Mouse (Mus musculus): Measurements from ENCODE around the gene Cnn1. TPM values are rescaled to one million over a fixed set of nuclear protein-coding genes. Genes with fewer than 3 reads are reported as not detected.
A peak's percentile ranks its signal among the peaks of the same experiment; 100 is the strongest.

The Cnn1 gene
- polyA plus RNA-seq, 1 experiment from 2014 or later = 49.9 TPM

DNA sequence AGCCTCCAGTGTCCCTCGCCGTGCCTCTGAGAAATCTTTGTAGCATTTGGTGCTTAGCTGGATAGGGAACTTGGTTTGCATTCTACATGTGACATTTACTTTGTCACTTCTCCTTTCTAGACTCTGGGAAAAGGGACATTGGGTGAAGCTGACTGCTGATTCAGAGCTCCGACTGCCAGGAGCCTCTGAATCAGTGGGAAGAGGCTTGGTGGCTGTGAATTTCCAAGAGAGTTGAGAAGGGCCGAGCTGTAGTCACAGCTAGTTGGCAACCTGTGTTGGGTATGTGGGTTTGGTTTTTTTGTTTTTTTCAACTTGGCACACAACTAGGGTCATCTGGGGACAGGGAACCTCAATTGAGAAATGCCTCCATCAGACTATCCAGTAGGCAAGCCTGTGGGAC, 20.5 kb downstream of the Cnn1 start:
- no peaks in the 10 kb centered on the region for H3K36me3 ChIP-seq (ENCODE audit: insufficient read depth, low read length)
- H3K9me3 ChIP-seq (ENCODE audit: low read length) = no peaks in the 10 kb centered on the region
- no peak overlapping the region for H3K9ac ChIP-seq (replicated peaks; ENCODE audit: low read length)
- no peak overlapping the region for H3K4me3 ChIP-seq (ENCODE audit: low read length)
- no peaks in the 10 kb centered on the region for H3K27me3 ChIP-seq (ENCODE audit: insufficient read depth, low read length)
- no peak overlapping the region for H3K27ac ChIP-seq (ENCODE audit: low read length)
- H3K4me1 ChIP-seq (ENCODE audit: insufficient read depth, low read length) = peaks cover 14% of the 10 kb centered on the region
- H3K4me2 ChIP-seq (replicated peaks; ENCODE audit: low read depth, low read length) = no peak overlapping the region
- no peak for ATAC-seq (ENCODE audit: low FRiP score, low TSS enrichment)
- 88% methylated on average over 4 of the region's 4 CpGs for whole genome bisulfite sequencing

DNA sequence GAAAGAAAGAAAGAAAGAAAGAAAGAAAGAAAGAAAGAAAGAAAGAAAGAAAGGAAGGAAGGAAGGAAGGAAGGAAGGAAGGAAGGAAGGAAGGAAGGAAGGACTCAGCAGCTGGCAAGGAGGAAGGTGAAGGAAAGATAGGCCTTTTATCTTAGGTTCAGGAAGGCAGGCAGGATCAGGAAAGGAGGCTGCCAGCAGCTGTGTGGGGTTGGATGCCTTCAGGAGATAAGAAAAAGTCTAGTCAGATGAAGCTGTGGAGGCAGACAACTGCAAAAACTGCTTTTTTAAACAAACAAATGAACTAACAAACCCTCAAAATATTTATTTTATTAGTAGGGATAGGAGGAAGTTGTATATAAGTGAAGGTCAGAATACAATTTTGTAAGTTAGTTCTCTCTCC, 22.5 kb downstream of the Cnn1 start:
- ATAC-seq (ENCODE audit: low FRiP score, low TSS enrichment) = no peak
- Histone ChIP-seq H3K4me2 (replicated peaks; ENCODE audit: low read depth, low read length) (no peak overlapping the region), H3K4me1 (ENCODE audit: insufficient read depth, low read length) (0 out of 2 replicates have a peak, but pooled peaks cover 5% of the 10 kb centered on the region), H3K9me3 (ENCODE audit: low read length) (no peaks in the 10 kb centered on the region), H3K36me3 (ENCODE audit: insufficient read depth, low read length) (no peaks in the 10 kb centered on the region), H3K27me3 (ENCODE audit: insufficient read depth, low read length) (no peaks in the 10 kb centered on the region), H3K27ac (ENCODE audit: low read length) (no peak overlapping the region), H3K4me3 (ENCODE audit: low read length) (no peak overlapping the region), H3K9ac (replicated peaks; ENCODE audit: low read length) (no peak overlapping the region)

DNA sequence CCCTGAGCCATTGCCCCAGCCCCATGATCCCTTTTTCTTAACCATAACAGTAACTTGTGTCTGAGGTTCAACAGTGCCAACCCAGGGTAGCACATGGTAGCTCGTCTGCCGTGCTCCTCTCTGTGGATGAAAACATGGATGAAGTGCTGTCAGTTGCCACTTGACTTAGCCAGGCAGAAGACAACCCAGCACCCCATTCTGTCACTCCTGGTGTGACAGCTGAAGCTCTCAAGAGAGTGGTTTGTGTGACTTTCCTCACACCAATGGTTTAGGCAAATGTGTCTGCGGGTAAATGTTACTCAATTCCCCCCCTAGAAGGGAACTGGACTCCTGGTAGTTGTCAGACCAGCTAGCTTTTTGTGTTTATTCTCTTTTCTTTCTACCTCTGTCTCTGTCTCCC, 23.0 kb downstream of the Cnn1 start:
- no peak overlapping the region for H3K4me2 ChIP-seq (replicated peaks; ENCODE audit: low read depth, low read length)
- no peak overlapping the region for H3K27ac ChIP-seq (ENCODE audit: low read length)
- H3K9me3 ChIP-seq (ENCODE audit: low read length) = no peaks in the 10 kb centered on the region
- H3K27me3 ChIP-seq (ENCODE audit: insufficient read depth, low read length) = no peaks in the 10 kb centered on the region
- no peak overlapping the region for H3K4me3 ChIP-seq (ENCODE audit: low read length)
- 79% methylated on average over 3 of the region's 3 CpGs for WGBS
- no peak overlapping the region for H3K9ac ChIP-seq (replicated peaks; ENCODE audit: low read length)
- ATAC-seq (ENCODE audit: low FRiP score, low TSS enrichment) = no peak
- H3K4me1 ChIP-seq (ENCODE audit: insufficient read depth, low read length) = 0 out of 2 replicates have a peak, but pooled peaks cover 5% of the 10 kb centered on the region
- no peaks in the 10 kb centered on the region for H3K36me3 ChIP-seq (ENCODE audit: insufficient read depth, low read length)

DNA sequence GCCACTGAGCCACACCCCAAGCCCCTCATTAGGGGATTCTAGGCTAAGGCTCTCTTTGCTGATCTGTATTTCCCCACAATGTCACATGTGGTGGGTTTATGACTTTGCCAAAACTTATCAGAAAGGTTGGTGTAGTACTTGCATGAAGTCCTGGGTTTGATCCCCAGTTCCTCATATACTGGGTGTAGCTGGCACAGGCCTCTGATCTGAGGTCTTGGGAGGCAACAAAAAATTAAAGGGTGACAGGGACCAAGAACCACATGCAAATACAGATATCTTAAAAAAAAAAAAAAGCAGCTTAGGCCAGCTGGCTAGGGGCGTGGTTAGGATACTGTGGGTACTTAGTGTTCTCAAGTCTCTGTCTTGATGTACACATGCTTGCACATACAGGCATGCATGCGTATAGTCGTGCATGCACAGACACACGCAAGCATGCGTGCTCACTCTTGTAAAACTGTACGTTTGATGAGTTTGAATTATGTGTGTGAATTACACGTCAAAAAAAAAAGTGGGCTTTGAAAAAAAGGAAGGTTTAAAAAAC, 24.1 kb downstream of the Cnn1 start:
- no peak for ATAC-seq (ENCODE audit: low FRiP score, low TSS enrichment)
- H3K9me3 ChIP-seq (ENCODE audit: low read length) = no peaks in the 10 kb centered on the region
- WGBS = 84% methylated on average over 7 of the region's 7 CpGs

DNA sequence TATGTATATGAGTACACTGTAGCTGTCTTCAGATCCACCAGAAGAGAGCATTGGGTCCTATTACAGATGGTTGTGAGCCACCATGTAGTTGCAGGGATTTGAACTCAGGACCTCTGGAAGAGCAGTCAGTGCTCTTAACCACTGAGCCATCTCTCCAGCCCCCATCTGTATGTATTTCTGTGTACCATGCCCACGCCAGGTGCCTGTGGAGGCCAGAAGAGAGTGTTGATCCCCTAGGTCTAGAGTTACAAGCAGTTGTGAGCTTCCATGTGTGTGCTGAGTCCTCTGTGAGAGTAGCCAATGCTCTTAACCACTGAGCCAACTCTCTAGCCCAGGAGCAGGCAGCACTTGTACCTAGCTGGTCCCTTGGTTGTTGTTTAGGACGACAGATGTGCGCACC, 25.2 kb downstream of the Cnn1 start:
- 90% methylated on average over 3 of the region's 3 CpGs for WGBS
- no peaks in the 10 kb centered on the region for H3K9me3 ChIP-seq (ENCODE audit: low read length)
- no peaks in the 10 kb centered on the region for H3K4me1 ChIP-seq (ENCODE audit: insufficient read depth, low read length)
- H3K36me3 ChIP-seq (ENCODE audit: insufficient read depth, low read length) = no peaks in the 10 kb centered on the region
- no peak overlapping the region for H3K9ac ChIP-seq (replicated peaks; ENCODE audit: low read length)
- no peak overlapping the region for H3K4me3 ChIP-seq (ENCODE audit: low read length)
- H3K4me2 ChIP-seq (replicated peaks; ENCODE audit: low read depth, low read length) = no peak overlapping the region
- no peak for ATAC-seq (ENCODE audit: low FRiP score, low TSS enrichment)
- H3K27ac ChIP-seq (ENCODE audit: low read length) = no peak overlapping the region
- H3K27me3 ChIP-seq (ENCODE audit: insufficient read depth, low read length) = no peaks in the 10 kb centered on the region

More for the DNA sequence above, 24.1 kb downstream of the Cnn1 start:
- Histone ChIP-seq H3K27ac (ENCODE audit: low read length) (no peak overlapping the region), H3K4me3 (ENCODE audit: low read length) (no peak overlapping the region), H3K9ac (replicated peaks; ENCODE audit: low read length) (no peak overlapping the region), H3K27me3 (ENCODE audit: insufficient read depth, low read length) (no peaks in the 10 kb centered on the region), H3K36me3 (ENCODE audit: insufficient read depth, low read length) (no peaks in the 10 kb centered on the region), H3K4me2 (replicated peaks; ENCODE audit: low read depth, low read length) (no peak overlapping the region), H3K4me1 (ENCODE audit: insufficient read depth, low read length) (no peaks in the 10 kb centered on the region)

DNA sequence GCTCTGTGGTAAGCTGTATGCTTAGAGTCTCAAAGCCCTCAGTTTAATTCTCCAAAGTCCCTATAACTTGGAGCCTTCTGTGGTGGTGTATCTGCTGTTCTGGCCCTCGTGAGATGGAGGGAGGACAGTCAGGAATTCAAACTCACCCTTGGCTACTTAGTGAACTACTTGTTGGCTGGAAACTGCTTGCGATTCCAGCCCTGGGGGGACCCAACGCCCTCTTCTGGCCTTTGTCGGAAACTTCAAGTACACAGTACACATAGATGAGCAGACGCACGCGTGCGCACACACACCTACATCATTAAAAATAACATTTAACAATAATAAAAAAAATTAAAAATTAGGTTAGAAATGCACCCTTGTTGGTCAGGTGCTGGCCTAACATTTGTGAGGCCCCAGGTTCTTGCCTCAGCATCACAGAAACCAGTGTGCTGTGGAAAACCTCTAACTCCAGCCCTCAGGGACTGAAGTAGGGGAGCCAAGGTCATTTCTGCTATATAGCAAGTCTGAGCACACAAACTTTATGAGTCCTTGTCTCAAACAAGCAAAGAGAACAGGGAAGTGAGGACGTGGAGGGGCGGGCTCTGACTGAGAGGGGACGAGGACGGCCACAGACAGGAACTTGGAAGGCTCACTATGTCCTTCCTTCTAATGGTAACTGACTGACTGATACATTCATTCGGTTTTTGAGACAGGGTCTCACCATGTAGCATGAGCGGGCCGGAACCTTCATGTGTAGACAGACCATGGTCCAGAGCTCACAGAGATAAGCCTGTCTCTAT, 26.4 kb downstream of the Cnn1 start:
- no peak overlapping the region for H3K27ac ChIP-seq (ENCODE audit: low read length)
- H3K9me3 ChIP-seq (ENCODE audit: low read length) = no peaks in the 10 kb centered on the region
- H3K4me2 ChIP-seq (replicated peaks; ENCODE audit: low read depth, low read length) = no peak overlapping the region
- H3K36me3 ChIP-seq (ENCODE audit: insufficient read depth, low read length) = no peaks in the 10 kb centered on the region
- H3K4me3 ChIP-seq (ENCODE audit: low read length) = no peak overlapping the region
- H3K9ac ChIP-seq (replicated peaks; ENCODE audit: low read length) = no peak overlapping the region
- H3K4me1 ChIP-seq (ENCODE audit: insufficient read depth, low read length) = no peaks in the 10 kb centered on the region
- no peak for ATAC-seq (ENCODE audit: low FRiP score, low TSS enrichment)
- H3K27me3 ChIP-seq (ENCODE audit: insufficient read depth, low read length) = peaks cover 3% of the 10 kb centered on the region
- 86% methylated on average over 15 of the region's 15 CpGs for WGBS

DNA sequence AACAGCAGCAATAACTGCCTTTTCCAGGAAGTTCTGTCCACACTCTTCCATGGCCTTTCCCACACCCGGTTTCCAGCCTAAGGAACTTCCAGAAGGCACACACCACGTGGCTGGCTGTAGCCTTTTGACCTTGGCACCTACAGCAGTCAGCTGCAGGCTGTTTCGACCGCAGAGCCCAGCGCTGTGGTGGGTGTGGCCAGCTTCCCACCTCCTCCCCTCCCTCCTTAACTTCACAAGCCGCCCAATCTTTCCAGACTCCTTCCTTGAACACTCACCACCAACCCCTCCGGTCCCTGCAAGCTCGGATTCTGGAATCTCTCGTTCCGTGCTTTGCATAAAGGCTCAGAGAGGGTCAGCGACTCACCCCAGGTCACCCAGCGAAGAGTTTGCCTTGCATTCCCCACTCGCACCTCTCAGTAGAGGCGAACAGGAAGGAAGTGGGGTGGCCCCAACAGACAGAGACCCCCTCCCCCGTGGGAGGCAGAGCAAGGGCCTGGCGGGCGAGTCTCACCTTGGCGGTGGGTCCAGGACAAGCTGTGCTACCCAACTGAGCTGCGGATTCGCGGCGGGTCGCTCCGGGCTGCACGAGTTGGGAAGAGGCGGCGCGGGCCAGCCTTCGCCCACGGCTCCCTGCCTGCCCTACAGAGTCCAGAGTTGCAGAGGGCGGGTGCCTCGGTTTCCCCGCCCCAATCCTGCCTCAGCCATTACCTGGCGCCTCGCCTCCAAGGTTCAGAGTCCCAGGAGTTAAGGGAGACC, 32.4 kb downstream of the Cnn1 start:
- Histone ChIP-seq H3K9ac (replicated peaks; ENCODE audit: low read length) (peak overlapping the region; percentile 49), H3K4me2 (replicated peaks; ENCODE audit: low read depth, low read length) (peak overlapping the region; percentile 71), H3K9me3 (ENCODE audit: low read length) (no peaks in the 10 kb centered on the region), H3K27ac (ENCODE audit: low read length) (no peak overlapping the region), H3K4me1 (ENCODE audit: insufficient read depth, low read length) (peaks cover 13% of the 10 kb centered on the region; the same call in 1 of the 2 replicates), H3K4me3 (ENCODE audit: low read length) (peak overlapping the region; percentile 42), H3K36me3 (ENCODE audit: insufficient read depth, low read length) (no peaks in the 10 kb centered on the region), H3K27me3 (ENCODE audit: insufficient read depth, low read length) (peaks cover 3% of the 10 kb centered on the region)
- WGBS = 2% methylated on average over 35 of the region's 35 CpGs
- ATAC-seq (ENCODE audit: low FRiP score, low TSS enrichment) = peak; percentile 71

DNA sequence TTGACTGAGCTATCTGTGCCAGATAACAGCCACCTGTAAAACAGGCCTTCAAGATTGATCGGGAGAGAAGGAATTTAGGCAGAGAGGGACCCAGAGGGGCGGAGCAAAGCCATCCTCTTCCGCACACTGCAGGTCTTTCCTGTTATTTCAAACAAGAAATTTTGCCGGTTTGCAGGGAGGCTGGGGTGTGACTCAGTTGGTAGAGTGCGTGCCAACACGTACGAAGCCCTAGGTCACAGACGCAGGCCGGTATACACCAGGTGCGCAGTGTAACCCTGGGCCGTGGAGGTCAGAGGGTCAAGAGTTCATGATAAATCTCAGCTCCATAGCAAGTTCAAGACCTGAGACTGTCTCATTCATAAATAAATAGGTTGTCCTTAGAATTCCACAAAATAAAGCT, 33.2 kb downstream of the Cnn1 start:
- WGBS = 45% methylated on average over 11 of the region's 11 CpGs
- Histone ChIP-seq H3K9me3 (ENCODE audit: low read length) (no peaks in the 10 kb centered on the region), H3K4me3 (ENCODE audit: low read length) (peak overlapping the region; percentile 42), H3K9ac (replicated peaks; ENCODE audit: low read length) (no peak overlapping the region; the same call in 1 of the 2 replicates), H3K27ac (ENCODE audit: low read length) (no peak overlapping the region), H3K27me3 (ENCODE audit: insufficient read depth, low read length) (peaks cover 3% of the 10 kb centered on the region), H3K4me2 (replicated peaks; ENCODE audit: low read depth, low read length) (peak overlapping the region; percentile 71), H3K36me3 (ENCODE audit: insufficient read depth, low read length) (no peaks in the 10 kb centered on the region), H3K4me1 (ENCODE audit: insufficient read depth, low read length) (peaks cover 13% of the 10 kb centered on the region; the same call in 1 of the 2 replicates)
- ATAC-seq (ENCODE audit: low FRiP score, low TSS enrichment) = no peak

DNA sequence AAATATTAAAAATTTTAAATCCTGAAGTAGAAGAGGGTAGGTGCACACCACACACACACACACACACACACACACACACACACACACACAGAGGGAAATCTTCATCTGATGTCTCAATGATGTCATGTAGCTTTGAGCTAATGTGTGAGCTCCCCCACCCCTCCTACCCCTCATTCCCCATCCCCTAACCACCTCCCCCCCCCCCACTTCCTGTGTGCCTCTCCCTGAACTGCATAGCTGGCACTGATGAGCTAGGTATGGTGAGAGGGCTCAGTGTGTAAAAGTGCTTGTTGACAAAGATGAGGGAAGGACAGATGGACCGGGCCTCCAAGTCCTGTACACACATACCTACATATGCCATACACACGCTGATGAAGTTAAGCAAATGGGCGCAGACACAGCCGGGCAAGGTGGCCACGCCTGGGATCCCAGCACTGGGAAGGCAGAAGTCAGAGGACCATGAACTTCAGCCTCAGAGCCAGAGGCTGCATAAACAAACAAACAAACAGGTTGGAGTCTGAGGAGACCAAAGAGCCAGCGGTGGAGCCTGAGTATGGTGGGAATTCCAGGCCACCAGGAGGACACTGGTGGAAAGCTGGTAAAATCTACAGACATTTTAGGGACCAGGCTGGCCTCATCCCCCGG, 35.4 kb downstream of the Cnn1 start:
- no peak for ATAC-seq (ENCODE audit: low FRiP score, low TSS enrichment)
- 73% methylated on average over 7 of the region's 7 CpGs for WGBS
- Histone ChIP-seq H3K9me3 (ENCODE audit: low read length) (no peaks in the 10 kb centered on the region), H3K4me2 (replicated peaks; ENCODE audit: low read depth, low read length) (no peak overlapping the region), H3K4me1 (ENCODE audit: insufficient read depth, low read length) (peaks cover 13% of the 10 kb centered on the region; the same call in 1 of the 2 replicates), H3K4me3 (ENCODE audit: low read length) (no peak overlapping the region), H3K27ac (ENCODE audit: low read length) (no peak overlapping the region), H3K36me3 (ENCODE audit: insufficient read depth, low read length) (no peaks in the 10 kb centered on the region), H3K9ac (replicated peaks; ENCODE audit: low read length) (no peak overlapping the region), H3K27me3 (ENCODE audit: insufficient read depth, low read length) (peaks cover 3% of the 10 kb centered on the region)
